ENCODE assay signal across 8 mouse cellular contexts in the genomic region with DNA sequence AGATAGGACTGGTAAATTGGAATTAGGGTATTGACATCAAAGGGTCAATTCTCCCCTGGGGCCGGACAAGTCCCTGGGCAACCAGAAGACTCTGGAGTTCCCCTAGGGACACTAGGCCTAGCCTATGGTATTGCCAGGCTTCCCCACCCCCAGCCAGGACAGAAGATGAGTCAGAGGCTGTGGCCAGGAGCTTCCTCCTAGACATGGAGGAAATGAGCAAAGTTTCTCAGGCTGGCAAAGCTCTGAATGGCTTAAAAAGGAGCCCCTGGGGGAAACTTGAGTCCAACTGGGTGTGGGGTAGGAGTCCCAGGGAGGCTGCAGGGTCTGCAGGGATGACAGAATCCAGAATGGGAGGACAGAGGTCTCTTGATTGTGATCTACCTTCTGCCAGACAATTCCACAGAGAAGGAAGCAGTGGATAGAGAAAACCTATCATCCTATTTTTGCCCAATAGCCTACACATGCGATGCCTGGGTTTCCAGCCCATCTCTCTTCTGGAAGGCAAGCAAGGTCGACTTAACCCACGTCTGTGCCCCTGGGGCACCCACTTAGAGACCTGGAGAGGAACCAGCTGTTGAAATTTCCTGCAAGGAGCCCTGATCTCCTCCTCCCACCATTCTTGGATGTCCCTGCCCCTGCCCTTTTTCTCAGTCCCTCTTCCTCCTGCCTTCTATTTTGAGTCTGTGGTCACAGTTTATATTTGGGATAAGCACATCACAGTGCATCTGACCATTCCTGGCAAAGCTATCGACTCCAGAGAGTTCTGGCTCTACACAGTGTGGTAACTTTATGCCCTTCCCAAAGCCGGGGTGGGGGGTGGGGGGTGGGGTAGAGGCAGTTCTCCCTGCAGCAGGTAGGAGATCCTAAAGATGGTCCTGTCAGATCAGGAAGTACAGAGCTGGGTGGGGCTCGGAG. TPM values are rescaled to one million over a fixed set of nuclear protein-coding genes. Genes with fewer than 3 reads are reported as not detected.
DNase-seq lines count a peak whose midpoint lies in the region; ATAC-seq lines count a peak whose summit lies in the region.

No protein-coding gene starts in this region.

- peak; percentile 76 for DNase-seq in NIH3T3 (ENCODE audit: low read depth)
- no peak for DNase-seq in right cerebral cortex, postnatal 36 days (ENCODE audit: low spot score in 2 of 2)
- no peak for DNase-seq in c-Kit-positive CD71-positive TER-119-positive erythroid progenitor cells, embryonic 14.5 days (ENCODE audit: low spot score)

- peak overlapping the region; percentile 68; the same call in 1 of the 2 replicates for H3K4me2 ChIP-seq in forebrain, embryonic 12.5 days
- no peak overlapping the region for H3K4me2 ChIP-seq in forebrain, embryonic 16.5 days (ENCODE audit: low read length)
- peak overlapping the region; percentile 87 for H3K4me2 ChIP-seq in heart, embryonic 16.5 days (ENCODE audit: low read depth, low read length)
- H3K4me2 ChIP-seq in lung, embryonic 15.5 days, result peak overlapping the region; percentile 98

- H3K9me3 ChIP-seq in forebrain, embryonic 12.5 days, result no peaks in the 10 kb centered on the region
- H3K9me3 ChIP-seq in forebrain, embryonic 16.5 days (ENCODE audit: control insufficient read depth, low read length), result no peaks in the 10 kb centered on the region
- H3K9me3 ChIP-seq in heart, embryonic 16.5 days (replicated peaks; ENCODE audit: control insufficient read depth, low read length), result no peaks in the 10 kb centered on the region
- H3K9me3 ChIP-seq in lung, embryonic 15.5 days, result no peaks in the 10 kb centered on the region

- H3K4me3 ChIP-seq in forebrain, embryonic 12.5 days (replicated peaks), result no peak overlapping the region
- H3K4me3 ChIP-seq in forebrain, embryonic 16.5 days (replicated peaks; ENCODE audit: low read length), result no peak overlapping the region
- H3K4me3 ChIP-seq in heart, embryonic 16.5 days (ENCODE audit: low read length), result no peak overlapping the region; the same call in 1 of the 2 replicates
- H3K4me3 ChIP-seq in lung, embryonic 15.5 days, result peak overlapping the region; percentile 64

- no peaks in the 10 kb centered on the region for H3K36me3 ChIP-seq in forebrain, embryonic 12.5 days (replicated peaks)
- no peaks in the 10 kb centered on the region for H3K36me3 ChIP-seq in forebrain, embryonic 16.5 days (ENCODE audit: control insufficient read depth, insufficient read depth)
- H3K36me3 ChIP-seq in heart, embryonic 16.5 days (ENCODE audit: control insufficient read depth, insufficient read depth), result no peaks in the 10 kb centered on the region
- 0 out of 2 replicates have a peak, but pooled peaks cover 6% of the 10 kb centered on the region for H3K36me3 ChIP-seq in lung, embryonic 15.5 days

- 0 out of 2 replicates have a peak overlapping the region, but pooled peaks have one; percentile 1 for H3K27ac ChIP-seq in forebrain, embryonic 12.5 days
- no peak overlapping the region for H3K27ac ChIP-seq in forebrain, embryonic 16.5 days (ENCODE audit: low read length)
- peak overlapping the region; percentile 92 for H3K27ac ChIP-seq in heart, embryonic 16.5 days (ENCODE audit: low read length)
- H3K27ac ChIP-seq in lung, embryonic 15.5 days, result peak overlapping the region; percentile 97

- peaks cover 34% of the 10 kb centered on the region for H3K4me1 ChIP-seq in forebrain, embryonic 12.5 days
- H3K4me1 ChIP-seq in forebrain, embryonic 16.5 days (replicated peaks; ENCODE audit: control insufficient read depth, insufficient read depth, low read length), result peaks cover 25% of the 10 kb centered on the region
- H3K4me1 ChIP-seq in heart, embryonic 16.5 days (ENCODE audit: control insufficient read depth, insufficient read depth, low read length), result peaks cover 47% of the 10 kb centered on the region
- H3K4me1 ChIP-seq in lung, embryonic 15.5 days, result peaks cover 73% of the 10 kb centered on the region

- no peak overlapping the region for H3K9ac ChIP-seq in forebrain, embryonic 12.5 days
- no peak overlapping the region for H3K9ac ChIP-seq in forebrain, embryonic 16.5 days (replicated peaks; ENCODE audit: low read depth, low read length)
- H3K9ac ChIP-seq in heart, embryonic 16.5 days (ENCODE audit: low read length), result peak overlapping the region; percentile 53
- peak overlapping the region; percentile 72 for H3K9ac ChIP-seq in lung, embryonic 15.5 days

- WGBS in forebrain, embryonic 12.5 days, result 67% methylated on average over 7 of the region's 7 CpGs
- WGBS in forebrain, embryonic 16.5 days, result 72% methylated on average over 7 of the region's 7 CpGs
- 40% methylated on average over 7 of the region's 7 CpGs for WGBS in heart, embryonic 16.5 days
- WGBS in lung, embryonic 15.5 days, result 19% methylated on average over 7 of the region's 7 CpGs

- ATAC-seq in forebrain, embryonic 12.5 days (ENCODE audit: low FRiP score), result no peak
- no peak for ATAC-seq in forebrain, embryonic 16.5 days
- ATAC-seq in heart, embryonic 16.5 days (replicated peaks; ENCODE audit: extremely low read depth, insufficient read depth, low FRiP score), result no peak
- ATAC-seq in lung, embryonic 15.5 days (ENCODE audit: borderline replicate concordance, extremely low read depth, low FRiP score, low TSS enrichment), result no peak
- no peak for ATAC-seq in activated CD4-positive, CD25-positive, alpha-beta regulatory T cell, adult 4 months

- H3K27me3 ChIP-seq in forebrain, embryonic 12.5 days, result peaks cover 7% of the 10 kb centered on the region
- no peaks in the 10 kb centered on the region for H3K27me3 ChIP-seq in forebrain, embryonic 16.5 days (replicated peaks; ENCODE audit: control insufficient read depth, insufficient read depth, low read length)
- H3K27me3 ChIP-seq in heart, embryonic 16.5 days (ENCODE audit: control insufficient read depth, insufficient read depth, low read length), result no peaks in the 10 kb centered on the region
- no peaks in the 10 kb centered on the region for H3K27me3 ChIP-seq in lung, embryonic 15.5 days

RNA-seq across cellular contexts. Expression of gene Fhod1, which starts 2.4 kb away (rescaled TPM):
- polyA plus RNA-seq in forebrain, embryonic 12.5 days (2016; fragmentation: Nextera tagmentation; extraction: Ambion mirVana), result 1.4 and 1.6 TPM in 2 replicates
- 0.43 and 1.2 TPM in 2 replicates for polyA plus RNA-seq in forebrain, embryonic 16.5 days (2015; fragmentation: Nextera tagmentation; extraction: Ambion mirVana)
- polyA plus RNA-seq in heart, embryonic 16.5 days (2015; fragmentation: Nextera tagmentation; extraction: Ambion mirVana), result 1.1 and 2.3 TPM in 2 replicates
- 10.6 and 11.9 TPM in 2 replicates for polyA plus RNA-seq in lung, embryonic 15.5 days (2015; fragmentation: Nextera tagmentation; extraction: Ambion mirVana)
- polyA plus RNA-seq in activated CD4-positive, CD25-positive, alpha-beta regulatory T cell, adult 4 months (2017; shearing (Covaris generic)), result 1 to 10 TPM; 2.9 to 3.1 TPM

RNA-seq across cellular contexts. Expression of gene Slc9a5, which starts 3.3 kb away (rescaled TPM):
- polyA plus RNA-seq in forebrain, embryonic 12.5 days (2016; fragmentation: Nextera tagmentation; extraction: Ambion mirVana), result 5.6 and 6.4 TPM in 2 replicates
- 6.3 and 10.3 TPM in 2 replicates for polyA plus RNA-seq in forebrain, embryonic 16.5 days (2015; fragmentation: Nextera tagmentation; extraction: Ambion mirVana)
- polyA plus RNA-seq in heart, embryonic 16.5 days (2015; fragmentation: Nextera tagmentation; extraction: Ambion mirVana), result 1.1 and 1.4 TPM in 2 replicates
- 6.4 and 7.2 TPM in 2 replicates for polyA plus RNA-seq in lung, embryonic 15.5 days (2015; fragmentation: Nextera tagmentation; extraction: Ambion mirVana)
- under 1 TPM; 0.24 to 0.44 TPM for polyA plus RNA-seq in activated CD4-positive, CD25-positive, alpha-beta regulatory T cell, adult 4 months (2017; shearing (Covaris generic))

RNA-seq across cellular contexts. Expression of gene Tmem208, which starts 19.2 kb away (rescaled TPM):
- polyA plus RNA-seq in forebrain, embryonic 12.5 days (2016; fragmentation: Nextera tagmentation; extraction: Ambion mirVana), result 87.5 and 89.7 TPM in 2 replicates
- polyA plus RNA-seq in forebrain, embryonic 16.5 days (2015; fragmentation: Nextera tagmentation; extraction: Ambion mirVana), result 111 and 126 TPM in 2 replicates
- polyA plus RNA-seq in heart, embryonic 16.5 days (2015; fragmentation: Nextera tagmentation; extraction: Ambion mirVana), result 82.1 and 84.2 TPM in 2 replicates
- 110 and 116 TPM in 2 replicates for polyA plus RNA-seq in lung, embryonic 15.5 days (2015; fragmentation: Nextera tagmentation; extraction: Ambion mirVana)
- 100 to 1,000 TPM; 160 to 182 TPM for polyA plus RNA-seq in activated CD4-positive, CD25-positive, alpha-beta regulatory T cell, adult 4 months (2017; shearing (Covaris generic))

RNA-seq across cellular contexts. Expression of gene Lrrc29, which starts 19.2 kb away (rescaled TPM):
- 0.78 and 1.1 TPM in 2 replicates for polyA plus RNA-seq in forebrain, embryonic 12.5 days (2016; fragmentation: Nextera tagmentation; extraction: Ambion mirVana)
- 0.36 and 0.99 TPM in 2 replicates for polyA plus RNA-seq in forebrain, embryonic 16.5 days (2015; fragmentation: Nextera tagmentation; extraction: Ambion mirVana)
- 0.80 and 0.84 TPM in 2 replicates for polyA plus RNA-seq in heart, embryonic 16.5 days (2015; fragmentation: Nextera tagmentation; extraction: Ambion mirVana)
- 1.6 and 2.8 TPM in 2 replicates for polyA plus RNA-seq in lung, embryonic 15.5 days (2015; fragmentation: Nextera tagmentation; extraction: Ambion mirVana)
- 1 to 10 TPM; 1.4 to 2.7 TPM for polyA plus RNA-seq in activated CD4-positive, CD25-positive, alpha-beta regulatory T cell, adult 4 months (2017; shearing (Covaris generic))

RNA-seq across cellular contexts. Expression of gene Plekhg4, which starts 27.8 kb away (rescaled TPM):
- 1.2 TPM in 2 replicates for polyA plus RNA-seq in forebrain, embryonic 12.5 days (2016; fragmentation: Nextera tagmentation; extraction: Ambion mirVana)
- polyA plus RNA-seq in forebrain, embryonic 16.5 days (2015; fragmentation: Nextera tagmentation; extraction: Ambion mirVana), result 1.3 and 1.9 TPM in 2 replicates
- 0.18 and 0.21 TPM in 2 replicates for polyA plus RNA-seq in heart, embryonic 16.5 days (2015; fragmentation: Nextera tagmentation; extraction: Ambion mirVana)
- polyA plus RNA-seq in lung, embryonic 15.5 days (2015; fragmentation: Nextera tagmentation; extraction: Ambion mirVana), result 1.1 and 1.5 TPM in 2 replicates
- polyA plus RNA-seq in activated CD4-positive, CD25-positive, alpha-beta regulatory T cell, adult 4 months (2017; shearing (Covaris generic)), result under 1 TPM in 1 of 2 experiments, not detected in 1; 0.20 TPM

Comparison
In these comparisons a context has a peak if more than half of its experiments do, and no peak if none do; other contexts are left out.
1. H3K9ac ChIP-seq: peak in heart, embryonic 16.5 days (single experiment) and lung, embryonic 15.5 days (single experiment); none in forebrain, embryonic 12.5 days (single experiment) and forebrain, embryonic 16.5 days (single experiment).